Mouse (Mus musculus): ENCODE results near the gene Inka2. TPM values are rescaled to one million over a fixed set of nuclear protein-coding genes. Genes with fewer than 3 reads are reported as not detected.

Gene Inka2
- total and polyA plus RNA-seq, 3 experiments: 1.0 to 3.1 (median 2.5) TPM

DNA sequence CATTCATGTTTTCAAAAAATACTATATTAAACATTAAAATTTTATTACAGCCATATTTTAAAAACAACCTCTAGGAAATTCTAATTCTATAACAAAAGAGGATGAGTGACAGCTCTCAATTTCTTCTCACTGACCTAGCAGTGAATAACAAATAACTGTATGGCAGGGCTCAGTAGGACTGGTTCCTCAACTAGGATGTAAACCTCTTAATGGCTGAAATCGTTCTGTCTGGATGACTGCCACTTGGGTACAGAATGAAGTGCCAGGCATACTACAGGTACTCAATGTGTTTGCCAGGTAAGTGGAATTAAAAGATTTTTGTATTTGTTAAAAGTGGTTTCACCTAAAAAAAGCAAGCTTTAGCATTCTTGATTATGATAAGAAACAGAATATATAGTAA lies 31.7 kb downstream of the Inka2 start:
- in situ Hi-C loops (cut with MboI; ENCODE audit: low pct_ligation_motif_present, low pct_unique_long_range_greater_than_20kb, low sequenced_read_pairs) (no loop called here), dilution Hi-C loops (cut with MboI; ENCODE audit: extremely low pct_ligation_motif_present, extremely low pct_unique_long_range_greater_than_20kb, low sequenced_read_pairs) (no loop called here)

DNA sequence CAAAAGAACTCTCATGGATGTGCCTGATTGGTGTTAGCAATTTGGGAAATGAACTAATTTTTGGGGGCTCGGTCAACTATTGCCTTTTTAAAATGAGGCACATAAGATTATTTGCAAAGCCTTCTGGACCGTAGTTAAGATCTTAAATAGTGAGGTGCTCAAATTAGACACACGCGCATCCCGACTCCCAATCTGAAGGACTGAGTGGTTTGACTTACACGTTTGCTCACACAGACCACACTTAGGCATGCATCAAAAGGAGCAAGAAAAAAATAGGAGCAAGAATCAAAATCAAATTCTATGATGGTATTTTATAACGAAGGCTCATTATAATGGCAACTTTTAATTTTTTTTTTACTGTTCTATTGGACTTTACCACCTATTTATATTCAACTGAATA lies 32.7 kb downstream of the Inka2 start:
- no peak for TF ChIP-seq JUN (IDR thresholded peaks at IDR 0.05; ENCODE audit: insufficient read depth, low read depth, low read length)
- no peak for TF ChIP-seq BHLHE40 (IDR thresholded peaks at IDR 0.05; ENCODE audit: low read depth, low read length)
- TF ChIP-seq RCOR1 (conservative IDR thresholded peaks at IDR 0.05; ENCODE audit: low read depth, low read length): no peak
- TF ChIP-seq HCFC1 (IDR thresholded peaks at IDR 0.05; ENCODE audit: low read depth, low read length): no peak
- no peak for TF ChIP-seq IRF4 (IDR thresholded peaks at IDR 0.05; ENCODE audit: low read depth, low read length)
- TF ChIP-seq ETS1 (conservative IDR thresholded peaks at IDR 0.05; ENCODE audit: low read depth, low read length): no peak
- no peak for TF ChIP-seq MEF2A (IDR thresholded peaks at IDR 0.05; ENCODE audit: borderline replicate concordance, low read depth, low read length)
- no peak for TF ChIP-seq SMC3 (IDR thresholded peaks at IDR 0.05; ENCODE audit: low read depth, low read length)
- no peak for TF ChIP-seq ZMIZ1 (IDR thresholded peaks at IDR 0.05; ENCODE audit: low read depth, low read length)
- no peak for TF ChIP-seq ZC3H11A (IDR thresholded peaks at IDR 0.05; ENCODE audit: low read depth, low read length)
- no peak for TF ChIP-seq MYC (IDR thresholded peaks at IDR 0.05; ENCODE audit: low read depth, low read length)
- TF ChIP-seq TBP (conservative IDR thresholded peaks at IDR 0.05; ENCODE audit: low read depth, low read length): no peak
- TF ChIP-seq E2F4 (IDR thresholded peaks at IDR 0.05; ENCODE audit: insufficient replicate concordance, low read depth, low read length): no peak
- no peak for TF ChIP-seq USF2 (conservative IDR thresholded peaks at IDR 0.05; ENCODE audit: low read depth, low read length)
- TF ChIP-seq PAX5 (IDR thresholded peaks at IDR 0.05; ENCODE audit: low read length): no peak
- no peak for TF ChIP-seq NRF1 (IDR thresholded peaks at IDR 0.05; ENCODE audit: low read depth, low read length)
- no peak for TF ChIP-seq CHD2 (IDR thresholded peaks at IDR 0.05; ENCODE audit: low read length)
- no peak for TF ChIP-seq ELF1 (IDR thresholded peaks at IDR 0.05; ENCODE audit: low read depth, low read length)
- H3K36me3 ChIP-seq (replicated peaks in 1 of 2; ENCODE audit: control insufficient read depth in 1 of 2, insufficient read depth in 1 of 2, low read length in 1 of 2): peaks cover 28 to 77% of the 10 kb centered on the region in 2 experiments

More for the DNA sequence above, 31.7 kb downstream of the Inka2 start:
- Histone ChIP-seq H3K4me3 (replicated peaks in 1 of 3; ENCODE audit: low read depth in 2 of 3, low read length in 2 of 3, poor library complexity in 1 of 3) (no peak overlapping the region), H3K36me3 (replicated peaks in 1 of 2; ENCODE audit: control insufficient read depth in 1 of 2, insufficient read depth in 1 of 2, low read length in 1 of 2) (peaks cover 30 to 80% of the 10 kb centered on the region in 2 experiments), H3K9me3 (replicated peaks; ENCODE audit: low read length) (no peaks in the 10 kb centered on the region), H3K4me1 (ENCODE audit: control insufficient read depth in 1 of 2, insufficient read depth in 2 of 2) (no peaks in the 10 kb centered on the region), H3K79me2 (replicated peaks; ENCODE audit: control insufficient read depth, extremely low read depth, insufficient read depth, poor library complexity, severe bottlenecking) (peaks cover 4% of the 10 kb centered on the region; the same call in 1 of the 2 replicates), H3K27me3 (replicated peaks) (no peaks in the 10 kb centered on the region), H3K27ac (ENCODE audit: insufficient read depth, low read depth) (no peak overlapping the region), H3K9ac (ENCODE audit: insufficient read depth, low read depth) (no peak overlapping the region), H3K4me2 (ENCODE audit: insufficient read depth, low read depth, poor library complexity, severe bottlenecking) (no peak overlapping the region)
- TF ChIP-seq CTCF (conservative IDR thresholded peaks at IDR 0.05 in 1 of 2, IDR thresholded peaks at IDR 0.05 in 1 of 2; ENCODE audit: low read depth in 2 of 2, low read length in 2 of 2) (no peak), USF2 (conservative IDR thresholded peaks at IDR 0.05; ENCODE audit: low read depth, low read length) (no peak), USF1 (IDR thresholded peaks at IDR 0.05; ENCODE audit: low read depth, low read length) (no peak), IRF4 (IDR thresholded peaks at IDR 0.05; ENCODE audit: low read depth, low read length) (no peak), RCOR1 (conservative IDR thresholded peaks at IDR 0.05; ENCODE audit: low read depth, low read length) (no peak), MAZ (IDR thresholded peaks at IDR 0.05; ENCODE audit: low read depth, low read length) (no peak), MXI1 (IDR thresholded peaks at IDR 0.05; ENCODE audit: low read depth, low read length) (no peak), CHD2 (IDR thresholded peaks at IDR 0.05; ENCODE audit: low read length) (no peak), ZNF384 (IDR thresholded peaks at IDR 0.05; ENCODE audit: low read depth, low read length) (no peak), JUN (IDR thresholded peaks at IDR 0.05; ENCODE audit: insufficient read depth, low read depth, low read length) (no peak), TCF12 (IDR thresholded peaks at IDR 0.05; ENCODE audit: low read depth, low read length) (no peak), PAX5 (IDR thresholded peaks at IDR 0.05; ENCODE audit: low read length) (no peak), SMC3 (IDR thresholded peaks at IDR 0.05; ENCODE audit: low read depth, low read length) (no peak), ZKSCAN1 (IDR thresholded peaks at IDR 0.05; ENCODE audit: borderline replicate concordance, low read depth, low read length) (no peak), EP300 (IDR thresholded peaks at IDR 0.05; ENCODE audit: low read length) (no peak), ETS1 (conservative IDR thresholded peaks at IDR 0.05; ENCODE audit: low read depth, low read length) (no peak), NRF1 (IDR thresholded peaks at IDR 0.05; ENCODE audit: low read depth, low read length) (no peak)
- no peak for DNase-seq (ENCODE audit: extremely low read depth)

More for the DNA sequence above, 32.7 kb downstream of the Inka2 start:
- Histone ChIP-seq H3K27ac (ENCODE audit: insufficient read depth, low read depth) (no peak overlapping the region), H3K4me1 (ENCODE audit: control insufficient read depth in 1 of 2, insufficient read depth in 2 of 2) (no peaks in the 10 kb centered on the region), H3K4me3 (replicated peaks in 1 of 3; ENCODE audit: low read depth in 2 of 3, low read length in 2 of 3, poor library complexity in 1 of 3) (no peak overlapping the region), H3K27me3 (replicated peaks) (no peaks in the 10 kb centered on the region), H3K79me2 (replicated peaks; ENCODE audit: control insufficient read depth, extremely low read depth, insufficient read depth, poor library complexity, severe bottlenecking) (peaks cover 6% of the 10 kb centered on the region; the same call in 1 of the 2 replicates), H3K4me2 (ENCODE audit: insufficient read depth, low read depth, poor library complexity, severe bottlenecking) (no peak overlapping the region), H3K9me3 (replicated peaks; ENCODE audit: low read length) (no peaks in the 10 kb centered on the region), H3K9ac (ENCODE audit: insufficient read depth, low read depth) (no peak overlapping the region)
- in situ Hi-C loops (cut with MboI; ENCODE audit: low pct_ligation_motif_present, low pct_unique_long_range_greater_than_20kb, low sequenced_read_pairs): no loop called here
- dilution Hi-C loops (cut with MboI; ENCODE audit: extremely low pct_ligation_motif_present, extremely low pct_unique_long_range_greater_than_20kb, low sequenced_read_pairs): no loop called here
- no peak for DNase-seq (ENCODE audit: extremely low read depth)
